ENCODE assay signal across 31 mouse cellular contexts in the genomic region with DNA sequence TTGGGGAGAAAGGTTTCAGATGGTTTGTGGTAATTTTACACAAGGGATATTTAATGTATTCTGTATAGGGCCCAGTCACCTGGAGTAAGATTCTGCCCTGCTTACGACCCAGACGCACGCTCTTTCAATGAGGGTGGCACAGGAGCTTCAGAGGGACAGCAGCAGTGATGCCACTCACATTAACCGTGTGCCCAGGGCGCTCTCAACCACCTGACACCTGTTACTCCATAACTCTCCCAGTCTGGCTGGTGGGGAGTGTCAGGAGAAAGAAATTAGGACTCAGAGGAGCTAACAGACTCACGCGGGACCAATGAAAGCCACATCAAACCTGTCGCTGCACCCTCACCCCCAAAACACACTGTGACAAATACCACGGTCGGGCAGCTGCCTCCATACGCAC.
"Had no signal": no experiment of that assay in that cellular context is flagged by ENCODE, and none has a peak within 500 bp of the region (broad histone marks: within the 10 kb centered on the region; RNA-seq: fewer than 3 reads in every experiment).

No protein-coding gene starts in this region.

- H3K9ac ChIP-seq: limb, embryonic 12.5 days; limb, embryonic 13.5 days; limb, embryonic 15.5 days; liver, embryonic 12.5 days; liver, embryonic 13.5 days; liver, embryonic 14.5 days; liver, embryonic 15.5 days; liver, postnatal 0 days; lung, embryonic 14.5 days; lung, embryonic 15.5 days; midbrain, embryonic 12.5 days; midbrain, embryonic 13.5 days; midbrain, embryonic 15.5 days had no signal

- H3K27ac ChIP-seq: left cerebral cortex, adult 2 months; limb, embryonic 10.5 days; limb, embryonic 12.5 days; limb, embryonic 13.5 days; limb, embryonic 15.5 days; liver, embryonic 12.5 days; liver, embryonic 13.5 days; liver, embryonic 14.5 days; liver, embryonic 15.5 days; lung, embryonic 15.5 days; macrophage; midbrain, embryonic 13.5 days; midbrain, embryonic 15.5 days had no signal

- H3K4me2 ChIP-seq: limb, embryonic 12.5 days; limb, embryonic 13.5 days; limb, embryonic 15.5 days; liver, embryonic 11.5 days; liver, embryonic 12.5 days; liver, embryonic 13.5 days; liver, embryonic 15.5 days; lung, embryonic 14.5 days; lung, embryonic 15.5 days; midbrain, embryonic 11.5 days; midbrain, embryonic 12.5 days; midbrain, embryonic 13.5 days; midbrain, embryonic 15.5 days had no signal

- H3K4me3 ChIP-seq: left cerebral cortex, adult 2 months; limb, embryonic 10.5 days; limb, embryonic 12.5 days; limb, embryonic 13.5 days; limb, embryonic 15.5 days; liver, embryonic 12.5 days; liver, embryonic 13.5 days; liver, embryonic 15.5 days; lung, embryonic 15.5 days; megakaryocyte, embryonic 14.5 days; midbrain, embryonic 10.5 days; midbrain, embryonic 12.5 days; midbrain, embryonic 13.5 days; midbrain, embryonic 15.5 days had no signal

- H3K9me3 ChIP-seq: limb, embryonic 10.5 days; limb, embryonic 12.5 days; limb, embryonic 13.5 days; limb, embryonic 15.5 days; liver, embryonic 12.5 days; liver, embryonic 13.5 days; liver, embryonic 15.5 days; lung, embryonic 15.5 days; megakaryocyte, embryonic 14.5 days; midbrain, embryonic 10.5 days; midbrain, embryonic 12.5 days; midbrain, embryonic 13.5 days; midbrain, embryonic 15.5 days had no signal

- DNase-seq: left cerebral cortex, postnatal 4 days; liver; liver, embryonic 13.5 days; liver, postnatal 0 days; lung, adult 18-20 months; lung, adult 2 months; lung, embryonic 14.5 days; lung, postnatal 10 days; lung, postnatal 14 days; lung, postnatal 36 days; lung, postnatal 4 days; midbrain, embryonic 14.5 days had no signal

- H3K27me3 ChIP-seq: limb, embryonic 12.5 days; limb, embryonic 13.5 days; limb, embryonic 15.5 days; liver, embryonic 12.5 days; liver, embryonic 13.5 days; liver, embryonic 15.5 days; lung, embryonic 15.5 days; megakaryocyte, embryonic 14.5 days; midbrain, embryonic 12.5 days; midbrain, embryonic 13.5 days; midbrain, embryonic 15.5 days had no signal

- ATAC-seq: liver, embryonic 12.5 days; liver, postnatal 0 days; lung, postnatal 0 days; midbrain, embryonic 13.5 days; midbrain, embryonic 15.5 days; midbrain, embryonic 16.5 days had no signal

- H3K36me3 ChIP-seq: limb, embryonic 10.5 days; limb, embryonic 12.5 days; limb, embryonic 13.5 days; limb, embryonic 15.5 days; liver, embryonic 12.5 days; liver, embryonic 13.5 days; liver, embryonic 15.5 days; lung, embryonic 15.5 days; midbrain, embryonic 12.5 days; midbrain, embryonic 13.5 days; midbrain, embryonic 15.5 days had no signal
